Mouse (Mus musculus) B cell, adult 67 days (primary cell): ENCODE measurements around the gene Tnfrsf25. TPM values are rescaled to one million over a fixed set of nuclear protein-coding genes. Genes with fewer than 3 reads are reported as not detected.

ENCODE experiments used
- total RNA-seq, 2 experiments: library from RNA; stranded (reverse); gene quantifications; 4 replicates each; pipeline ENCODE4 v1.2.4; 2023

The Tnfrsf25 gene
- under 1 TPM in 1 of 2 experiments, not detected in 1; 0.32 TPM for total RNA-seq

GRCm38 (mm10) chr4:152115921-152116612 lies at the start of gene Tnfrsf25:
Tnfrsf25 (plus strand) TSS chr4:152115934.

GRCm38 (mm10) chr4:152072121-152072601 lies 43.6 kb upstream of the Tnfrsf25 start, which contains the start of gene Plekhg5:
Plekhg5 (plus strand) TSS chr4:152072498.

GRCm38 (mm10) chr4:152151966-152152544 lies 36.3 kb downstream of the Tnfrsf25 start, which contains the start of gene Espn:
Espn (minus strand) TSS chr4:152152371.

GRCm38 (mm10) chr4:152158585-152159284 lies 43.0 kb downstream of the Tnfrsf25 start, which contains the start of gene Hes2:
Hes2 (plus strand) TSS chr4:152158867.

Other genes with a start within 250 kb of the Tnfrsf25 start
- 10 to 100 TPM; 68.8 to 88.4 TPM for gene Dnajc11, start 182.2 kb upstream of the Tnfrsf25 start, total RNA-seq
- gene Thap3, start 126.9 kb upstream of the Tnfrsf25 start, total RNA-seq: 10 to 100 TPM; 41.3 to 41.7 TPM
- 1 to 10 TPM; 6.5 to 6.8 TPM for gene Phf13, start 119.7 kb upstream of the Tnfrsf25 start, total RNA-seq
- gene Klhl21, start 107.1 kb upstream of the Tnfrsf25 start, total RNA-seq: 10 to 100 TPM; 18.8 to 20.2 TPM
- 10 to 100 TPM; 21.3 to 32.2 TPM for gene Zbtb48, start 88.3 kb upstream of the Tnfrsf25 start, total RNA-seq
- gene Tas1r1, start 77.4 kb upstream of the Tnfrsf25 start, total RNA-seq: under 1 TPM in 1 of 2 experiments, not detected in 1; 0.83 TPM
- 10 to 100 TPM; 44.7 to 47.1 TPM for gene Nol9, start 76.6 kb upstream of the Tnfrsf25 start, total RNA-seq
- 1 to 10 TPM; 2.6 to 5.9 TPM for gene Plekhg5, start 43.4 kb upstream of the Tnfrsf25 start, total RNA-seq
- gene Espn, start 36.4 kb downstream of the Tnfrsf25 start, total RNA-seq: 1 to 10 TPM; 1.3 to 1.6 TPM
- gene Hes2, start 42.9 kb downstream of the Tnfrsf25 start, total RNA-seq: not detected
- 1 to 10 TPM; 3.8 to 5.5 TPM for gene Acot7, start 62.2 kb downstream of the Tnfrsf25 start, total RNA-seq
- gene Gpr153, start 158.3 kb downstream of the Tnfrsf25 start, total RNA-seq: not detected
- not detected for gene Hes3, start 175.7 kb downstream of the Tnfrsf25 start, total RNA-seq
- gene Icmt, start 181.3 kb downstream of the Tnfrsf25 start, total RNA-seq: 10 to 100 TPM; 35.4 to 40.8 TPM
- not detected for gene Rnf207, start 203.1 kb downstream of the Tnfrsf25 start, total RNA-seq
- gene Rpl22, start 209.8 kb downstream of the Tnfrsf25 start, total RNA-seq: 100 to 1,000 TPM; 825 to 862 TPM
- gene Chd5, start 222.7 kb downstream of the Tnfrsf25 start, total RNA-seq: under 1 TPM in 1 of 2 experiments, not detected in 1; 0.09 TPM